Mouse (Mus musculus): ENCODE measurements around the gene Cep41. TPM values are rescaled to one million over a fixed set of nuclear protein-coding genes. Genes with fewer than 3 reads are reported as not detected.

Gene Cep41
- 5.2 and 7.2 TPM in 2 replicates for polyA plus RNA-seq (2012; rRNA removed)

DNA sequence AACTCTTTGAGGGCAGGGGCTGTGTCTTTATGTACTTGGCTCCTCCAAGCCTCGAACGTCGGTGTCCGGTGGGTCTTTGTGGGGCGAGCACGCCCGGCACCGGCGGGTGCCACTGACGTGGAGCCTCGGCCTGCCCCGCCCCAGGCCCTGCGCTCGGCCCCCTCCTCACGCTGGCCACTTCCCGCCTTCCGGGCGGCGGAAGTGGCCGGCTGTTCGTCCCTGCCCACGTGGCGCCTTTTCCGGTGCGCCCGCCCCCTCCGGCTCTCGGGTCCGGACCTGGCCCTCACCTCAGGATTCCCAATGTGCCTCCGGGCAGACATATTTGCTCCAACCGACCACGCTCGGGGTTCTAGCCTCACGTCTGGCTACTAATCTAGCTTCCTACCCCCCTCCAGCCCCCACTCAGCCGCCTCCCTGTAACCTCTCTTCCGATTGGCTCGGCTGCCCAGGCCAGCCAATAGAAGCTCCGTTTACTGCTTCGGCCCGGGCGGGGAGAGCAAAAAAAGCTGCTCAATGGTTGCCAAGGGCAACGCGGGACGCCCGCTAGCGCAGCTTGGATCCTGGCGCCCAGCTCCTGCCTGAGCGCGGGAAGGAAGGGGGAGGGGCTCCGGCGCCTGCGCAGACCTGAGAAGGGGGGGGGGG is at the start of gene Cep41:
Gene Cep41, minus strand, starts transcription at position 400 of the 642 bp plus-strand sequence.

GRCm38 (mm10) chr6:30723331-30723730 is 29.8 kb upstream of the Cep41 start, which contains the start of gene Mest:
Gene Mest, plus strand, starts transcription at chr6:30723547.

DNA sequence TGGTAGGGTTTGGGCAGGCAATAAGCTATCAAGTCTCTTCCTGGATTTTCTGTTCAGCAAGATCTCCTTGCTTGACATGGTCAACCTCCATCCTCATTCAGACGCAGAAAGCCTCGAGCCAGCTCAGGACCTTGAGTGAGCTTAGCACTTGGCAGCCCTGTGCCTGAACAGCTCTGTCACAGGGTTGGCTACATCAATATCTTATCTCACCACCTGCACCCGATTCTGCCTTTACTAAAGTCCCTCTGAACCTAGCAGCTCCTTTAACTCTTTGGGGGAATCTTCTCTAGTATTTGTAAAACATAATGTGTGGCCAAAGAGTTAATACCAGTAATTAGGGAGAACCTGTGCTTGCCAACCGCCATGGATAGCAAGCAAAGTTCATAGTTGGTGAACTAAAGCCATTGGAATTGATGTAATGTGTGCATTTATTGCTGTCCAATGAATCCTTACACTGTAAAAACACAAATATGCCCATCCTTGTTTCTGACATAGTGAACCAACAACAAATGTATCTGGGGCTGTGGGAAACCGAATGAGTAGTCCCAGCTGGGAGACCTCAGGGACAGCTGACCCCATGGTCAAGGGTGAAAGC is 54.8 kb downstream of the Cep41 start, which contains the start of gene Cpa1:
Gene Cpa1, plus strand, starts transcription at position 545 of the 595 bp plus-strand sequence.

GRCm38 (mm10) chr6:30610710-30611109 is 82.8 kb downstream of the Cep41 start, which contains the start of gene Cpa5:
Gene Cpa5, plus strand, starts transcription at chr6:30611010.

Other genes with a start within 250 kb of the Cep41 start
- 46.7 and 62.1 TPM in 2 replicates for gene Tmem209, start 184.0 kb downstream of the Cep41 start, polyA plus RNA-seq (2012; rRNA removed)
- not detected in 2 replicates for gene Ssmem1, start 183.9 kb downstream of the Cep41 start, polyA plus RNA-seq (2012; rRNA removed)
- gene Cpa2, start 152.2 kb downstream of the Cep41 start, polyA plus RNA-seq (2012; rRNA removed) = 0.61 and 0.85 TPM in 2 replicates
- gene Cpa4, start 125.4 kb downstream of the Cep41 start, polyA plus RNA-seq (2012; rRNA removed) = not detected in 2 replicates
- gene Cpa5, start 82.7 kb downstream of the Cep41 start, polyA plus RNA-seq (2012; rRNA removed) = not detected in 2 replicates
- 6.9 and 10.7 TPM in 2 replicates for gene Cpa1, start 54.5 kb downstream of the Cep41 start, polyA plus RNA-seq (2012; rRNA removed)
- 300 and 331 TPM in 2 replicates for gene Mest, start 29.8 kb upstream of the Cep41 start, polyA plus RNA-seq (2012; rRNA removed)
- 7.2 and 12.1 TPM in 2 replicates for gene Copg2, start 203.0 kb upstream of the Cep41 start, polyA plus RNA-seq (2012; rRNA removed)
- gene Tsga13, start 221.8 kb upstream of the Cep41 start, polyA plus RNA-seq (2012; rRNA removed) = not detected in 2 replicates